Mouse (Mus musculus): ENCODE results near the gene Arhgef10l. TPM values are rescaled to one million over a fixed set of nuclear protein-coding genes. Genes with fewer than 3 reads are reported as not detected.
"Not testable (repeated sequence)": the region's sequence is repeated elsewhere in the genome, so short reads cannot be mapped to it uniquely, and the experiment has no call there.

The Arhgef10l gene
- polyA plus RNA-seq, 1 experiment: 28.4 TPM

- 61% methylated on average over 5 of the region's 5 CpGs for WGBS
- DNase-seq (ENCODE audit: low read depth, low spot score): no peak
Measured at GRCm38 (mm10) chr4:140586478-140586877, 79.3 kb downstream of the Arhgef10l start.

GRCm38 (mm10) chr4:140584240-140584639 lies 81.6 kb downstream of the Arhgef10l start:
- 46% methylated on average over 5 of the region's 5 CpGs for WGBS
- DNase-seq (ENCODE audit: low read depth, low spot score): no peak

GRCm38 (mm10) chr4:140582390-140583088 lies 83.3 kb downstream of the Arhgef10l start:
- no peak for DNase-seq (ENCODE audit: low read depth, low spot score)
- 86% methylated on average over 15 of the region's 15 CpGs for WGBS

- no peak for DNase-seq (ENCODE audit: low read depth, low spot score)
Measured at GRCm38 (mm10) chr4:140581730-140582389, 84.0 kb downstream of the Arhgef10l start.

GRCm38 (mm10) chr4:140581341-140581729 lies 84.5 kb downstream of the Arhgef10l start:
- WGBS: 83% methylated on average over 16 of the region's 16 CpGs
- no peak for DNase-seq (ENCODE audit: low read depth, low spot score)

More at GRCm38 (mm10) chr4:140581730-140582389, 84.0 kb downstream of the Arhgef10l start:
- 72% methylated on average over 23 of the region's 23 CpGs for WGBS

GRCm38 (mm10) chr4:140580866-140581265 lies 84.9 kb downstream of the Arhgef10l start:
- DNase-seq (ENCODE audit: low read depth, low spot score): no peak
- WGBS: 93% methylated on average over 4 of the region's 4 CpGs

- 81% methylated on average over 8 of the region's 8 CpGs for WGBS
- no peak for DNase-seq (ENCODE audit: low read depth, low spot score)
Measured at GRCm38 (mm10) chr4:140579576-140579975, 86.2 kb downstream of the Arhgef10l start.

GRCm38 (mm10) chr4:140579149-140579548 lies 86.7 kb downstream of the Arhgef10l start:
- WGBS: 94% methylated on average over 13 of the region's 13 CpGs
- DNase-seq (ENCODE audit: low read depth, low spot score): no peak

- no peak for DNase-seq (ENCODE audit: low read depth, low spot score)
Measured at GRCm38 (mm10) chr4:140576628-140577027, 89.2 kb downstream of the Arhgef10l start.

GRCm38 (mm10) chr4:140574863-140575262 lies 90.9 kb downstream of the Arhgef10l start:
- DNase-seq (ENCODE audit: low read depth, low spot score): not testable (repeated sequence)
- 88% methylated on average over 7 of the region's 7 CpGs for WGBS

More at GRCm38 (mm10) chr4:140576628-140577027, 89.2 kb downstream of the Arhgef10l start:
- WGBS: 96% methylated on average over 16 of the region's 16 CpGs

- 82% methylated on average over 17 of the region's 17 CpGs for WGBS
- DNase-seq (ENCODE audit: low read depth, low spot score): no peak
Measured at GRCm38 (mm10) chr4:140572376-140572775, 93.4 kb downstream of the Arhgef10l start.

GRCm38 (mm10) chr4:140569394-140569793 lies 96.4 kb downstream of the Arhgef10l start:
- 76% methylated on average over 2 of the region's 2 CpGs for WGBS
- no peak for DNase-seq (ENCODE audit: low read depth, low spot score)

- WGBS: 90% methylated on average over 11 of the region's 11 CpGs
- no peak for DNase-seq (ENCODE audit: low read depth, low spot score)
Measured at GRCm38 (mm10) chr4:140567911-140568480, 97.8 kb downstream of the Arhgef10l start.

- no peak for DNase-seq (ENCODE audit: low read depth, low spot score)
- 81% methylated on average over 14 of the region's 14 CpGs for WGBS
Measured at GRCm38 (mm10) chr4:140566785-140567184, 99.0 kb downstream of the Arhgef10l start.

GRCm38 (mm10) chr4:140564459-140564858 lies 101.4 kb downstream of the Arhgef10l start:
- 91% methylated on average over 1 of the region's 1 CpGs for WGBS
- DNase-seq (ENCODE audit: low read depth, low spot score): not testable (repeated sequence)

- WGBS: 73% methylated on average over 10 of the region's 10 CpGs
- DNase-seq (ENCODE audit: low read depth, low spot score): no peak
Measured at GRCm38 (mm10) chr4:140562461-140563178, 103.2 kb downstream of the Arhgef10l start.

- WGBS: 100% methylated on average over 3 of the region's 3 CpGs
- DNase-seq (ENCODE audit: low read depth, low spot score): no peak
Measured at GRCm38 (mm10) chr4:140561744-140562143, 104.1 kb downstream of the Arhgef10l start.

- no peak for DNase-seq (ENCODE audit: low read depth, low spot score)
- WGBS: 95% methylated on average over 4 of the region's 4 CpGs
Measured at GRCm38 (mm10) chr4:140559862-140560261, 106.0 kb downstream of the Arhgef10l start.

- DNase-seq (ENCODE audit: low read depth, low spot score): no peak
- WGBS: 61% methylated on average over 5 of the region's 5 CpGs
Measured at GRCm38 (mm10) chr4:140558193-140558592, 107.6 kb downstream of the Arhgef10l start.

- no peak for DNase-seq (ENCODE audit: low read depth, low spot score)
- 92% methylated on average over 10 of the region's 10 CpGs for WGBS
Measured at GRCm38 (mm10) chr4:140556561-140556960, 109.3 kb downstream of the Arhgef10l start.
